Comparison of ENCODE assay signal across 11 mouse cellular contexts in genomic region chr5:118756078-118756477, GRCm38 (mm10).
A peak's percentile ranks its signal among the peaks of the same experiment; 100 is the strongest.
DNase-seq lines count a peak whose midpoint lies in the region; ATAC-seq and TF ChIP-seq lines count a peak whose summit lies in the region.
"Had no signal": no experiment of that assay in that cellular context is flagged by ENCODE, and none has a peak within 500 bp of the region (broad histone marks: within the 10 kb centered on the region; RNA-seq: fewer than 3 reads in every experiment).

No protein-coding gene starts in this region.

- TF ChIP-seq POLR2A in thymus, adult 2 months (IDR thresholded peaks at IDR 0.05; ENCODE audit: control insufficient read depth, extremely low read depth, insufficient read depth, low read length, poor library complexity): no peak

- H3K4me2 ChIP-seq in intestine, postnatal 0 days (replicated peaks; ENCODE audit: low read depth): no peak overlapping the region
- no peak overlapping the region for H3K4me2 ChIP-seq in intestine, embryonic 16.5 days (ENCODE audit: low read depth, low read length)
- H3K4me2 ChIP-seq in midbrain, postnatal 0 days (ENCODE audit: low read depth, low read length, poor library complexity, severe bottlenecking): no peak overlapping the region
- no peak overlapping the region for H3K4me2 ChIP-seq in midbrain, embryonic 11.5 days
- H3K4me2 ChIP-seq: embryonic facial prominence, embryonic 12.5 days; hindbrain, embryonic 12.5 days had no signal

- no peak for ATAC-seq in intestine, postnatal 0 days
- ATAC-seq in intestine, embryonic 16.5 days: no peak
- ATAC-seq in midbrain, postnatal 0 days (ENCODE audit: low FRiP score): no peak
- no peak for ATAC-seq in midbrain, embryonic 11.5 days (ENCODE audit: low FRiP score)
- no peak for ATAC-seq in megakaryocyte, adult 5-6 weeks (ENCODE audit: poor library complexity, severe bottlenecking)
- ATAC-seq: forebrain, embryonic 14.5 days had no signal

- H3K27ac ChIP-seq in intestine, postnatal 0 days (ENCODE audit: low read depth, low read length): no peak overlapping the region
- H3K27ac ChIP-seq in intestine, embryonic 16.5 days (ENCODE audit: low read length): no peak overlapping the region
- no peak overlapping the region for H3K27ac ChIP-seq in midbrain, postnatal 0 days (ENCODE audit: low read depth, low read length)
- no peak overlapping the region for H3K27ac ChIP-seq in midbrain, embryonic 11.5 days (ENCODE audit: low read depth, low read length)
- H3K27ac ChIP-seq in thymus, adult 2 months (ENCODE audit: control insufficient read depth, insufficient read depth, low read length): no peak overlapping the region
- H3K27ac ChIP-seq: embryonic facial prominence, embryonic 12.5 days; hindbrain, embryonic 12.5 days had no signal

- H3K36me3 ChIP-seq in intestine, postnatal 0 days (ENCODE audit: control insufficient read depth, insufficient read depth): peaks cover 87% of the 10 kb centered on the region
- H3K36me3 ChIP-seq in intestine, embryonic 16.5 days (ENCODE audit: control insufficient read depth, insufficient read depth, low read length): peaks cover 18% of the 10 kb centered on the region
- peaks cover 70% of the 10 kb centered on the region for H3K36me3 ChIP-seq in midbrain, postnatal 0 days (ENCODE audit: insufficient read depth, low read length)
- peaks cover 22% of the 10 kb centered on the region; the same call in 1 of the 2 replicates for H3K36me3 ChIP-seq in midbrain, embryonic 11.5 days (ENCODE audit: control insufficient read depth, insufficient read depth, low read length)
- H3K36me3 ChIP-seq in thymus, adult 2 months (ENCODE audit: control insufficient read depth, insufficient read depth, low read length): peaks cover 72% of the 10 kb centered on the region

- peak; percentile 57 for TF ChIP-seq CTCF in intestine, postnatal 0 days (IDR thresholded peaks at IDR 0.05; ENCODE audit: low read depth)
- TF ChIP-seq CTCF in midbrain, postnatal 0 days (IDR thresholded peaks at IDR 0.05): peak; percentile 64
- TF ChIP-seq CTCF in thymus, adult 2 months (IDR thresholded peaks at IDR 0.05; ENCODE audit: borderline replicate concordance, control insufficient read depth, extremely low read depth, insufficient read depth, low read length, poor library complexity): no peak

- H3K4me1 ChIP-seq in intestine, postnatal 0 days (replicated peaks; ENCODE audit: control insufficient read depth, insufficient read depth, low read length): no peaks in the 10 kb centered on the region
- H3K4me1 ChIP-seq in intestine, embryonic 16.5 days (ENCODE audit: control insufficient read depth, insufficient read depth, low read length): peaks cover 4% of the 10 kb centered on the region; the same call in 1 of the 2 replicates
- no peaks in the 10 kb centered on the region for H3K4me1 ChIP-seq in midbrain, postnatal 0 days (ENCODE audit: insufficient read depth, low read length)
- H3K4me1 ChIP-seq in midbrain, embryonic 11.5 days (ENCODE audit: control insufficient read depth, insufficient read depth, low read length): no peaks in the 10 kb centered on the region
- H3K4me1 ChIP-seq in thymus, adult 2 months (replicated peaks; ENCODE audit: control insufficient read depth, insufficient read depth, low read length): no peaks in the 10 kb centered on the region
- H3K4me1 ChIP-seq: embryonic facial prominence, embryonic 12.5 days had no signal

- WGBS in intestine, postnatal 0 days: 63% methylated on average over 2 of the region's 2 CpGs
- 64% methylated on average over 2 of the region's 2 CpGs for WGBS in intestine, embryonic 16.5 days
- WGBS in midbrain, postnatal 0 days: 65% methylated on average over 2 of the region's 2 CpGs
- 71% methylated on average over 2 of the region's 2 CpGs for WGBS in midbrain, embryonic 11.5 days
- 89% methylated on average over 2 of the region's 2 CpGs for WGBS in thymus, adult 2 months

- H3K27me3 ChIP-seq in intestine, postnatal 0 days (replicated peaks; ENCODE audit: control insufficient read depth, insufficient read depth, low read length): no peaks in the 10 kb centered on the region
- no peaks in the 10 kb centered on the region for H3K27me3 ChIP-seq in intestine, embryonic 16.5 days (replicated peaks; ENCODE audit: control insufficient read depth, insufficient read depth, low read length)
- no peaks in the 10 kb centered on the region for H3K27me3 ChIP-seq in midbrain, postnatal 0 days (ENCODE audit: insufficient read depth, low read length)
- H3K27me3 ChIP-seq in midbrain, embryonic 11.5 days (ENCODE audit: control insufficient read depth, insufficient read depth, low read length): no peaks in the 10 kb centered on the region
- no peaks in the 10 kb centered on the region for H3K27me3 ChIP-seq in thymus, adult 2 months (ENCODE audit: control insufficient read depth, insufficient read depth, low read length)
- H3K27me3 ChIP-seq: embryonic facial prominence, embryonic 12.5 days; hindbrain, embryonic 12.5 days had no signal

- H3K4me3 ChIP-seq in intestine, postnatal 0 days (ENCODE audit: low read depth, low read length): no peak overlapping the region
- H3K4me3 ChIP-seq in intestine, embryonic 16.5 days (ENCODE audit: low read length): no peak overlapping the region
- no peak overlapping the region for H3K4me3 ChIP-seq in midbrain, postnatal 0 days (ENCODE audit: low read depth, low read length)
- H3K4me3 ChIP-seq in midbrain, embryonic 11.5 days (ENCODE audit: low read depth, low read length): no peak overlapping the region
- no peak overlapping the region for H3K4me3 ChIP-seq in thymus, adult 2 months (ENCODE audit: control insufficient read depth, insufficient read depth, low read length)
- H3K4me3 ChIP-seq: embryonic facial prominence, embryonic 12.5 days; hindbrain, embryonic 12.5 days had no signal

- H3K9me3 ChIP-seq in intestine, postnatal 0 days (ENCODE audit: control insufficient read depth): no peaks in the 10 kb centered on the region
- H3K9me3 ChIP-seq in intestine, embryonic 16.5 days (ENCODE audit: control insufficient read depth, low read length): no peaks in the 10 kb centered on the region
- H3K9me3 ChIP-seq in midbrain, postnatal 0 days (ENCODE audit: low read length): no peaks in the 10 kb centered on the region
- no peaks in the 10 kb centered on the region for H3K9me3 ChIP-seq in midbrain, embryonic 11.5 days (ENCODE audit: control insufficient read depth, low read length)
- H3K9me3 ChIP-seq: embryonic facial prominence, embryonic 12.5 days; hindbrain, embryonic 12.5 days had no signal

- H3K9ac ChIP-seq in intestine, postnatal 0 days (ENCODE audit: low read depth, low read length): no peak overlapping the region
- H3K9ac ChIP-seq in intestine, embryonic 16.5 days (ENCODE audit: low read depth, low read length): no peak overlapping the region
- no peak overlapping the region for H3K9ac ChIP-seq in midbrain, postnatal 0 days (replicated peaks; ENCODE audit: low read length, poor library complexity, severe bottlenecking)
- H3K9ac ChIP-seq in midbrain, embryonic 11.5 days (ENCODE audit: low read length): no peak overlapping the region
- H3K9ac ChIP-seq: embryonic facial prominence, embryonic 12.5 days; hindbrain, embryonic 12.5 days had no signal

- no peak for DNase-seq in midbrain, postnatal 0 days (ENCODE audit: low spot score)
- DNase-seq in midbrain, embryonic 11.5 days (ENCODE audit: low spot score, missing footprints): no peak
- DNase-seq in cerebellum, adult 9-10 months: peak; percentile 55
- DNase-seq in thymus, adult 2 months: no peak
- DNase-seq: adrenal gland, postnatal 25 days had no signal
